In the genomic region with DNA sequence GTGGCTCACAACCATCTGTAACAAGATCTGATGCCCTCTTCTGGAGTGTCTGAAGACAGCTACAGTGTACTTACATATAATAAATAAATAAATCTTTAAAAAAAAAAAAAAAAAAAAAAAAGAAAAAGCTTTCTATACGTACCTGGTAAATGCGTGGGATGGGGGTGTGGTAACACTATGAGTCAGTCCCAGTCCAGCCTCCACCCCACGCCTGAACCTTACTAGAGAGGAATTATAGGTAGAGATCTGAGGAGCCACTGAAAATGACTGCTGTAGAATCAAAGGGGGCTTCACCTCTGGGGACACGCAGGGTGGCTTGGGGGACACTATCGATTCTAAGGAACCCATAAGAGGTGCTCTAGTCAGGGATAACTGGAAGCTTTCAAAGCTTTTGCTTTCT, we compare ENCODE assay signal across 3 mouse cellular contexts. TPM values are rescaled to one million over a fixed set of nuclear protein-coding genes. Genes with fewer than 3 reads are reported as not detected.
"Had no signal": no experiment of that assay in that cellular context is flagged by ENCODE, and none has a peak within 500 bp of the region (broad histone marks: within the 10 kb centered on the region; RNA-seq: fewer than 3 reads in every experiment).

No protein-coding gene starts in this region.

RNA-seq across cellular contexts. Expression of a gene that starts 14.1 kb away (rescaled TPM):
- polyA plus RNA-seq: myocyte; neural tube, embryonic 11.5 days had no signal

RNA-seq across cellular contexts. Expression of a gene that starts 31.8 kb away (rescaled TPM):
- polyA plus RNA-seq: midbrain, embryonic 10.5 days; myocyte; neural tube, embryonic 11.5 days had no signal
